Mouse (Mus musculus) layer of hippocampus, postnatal 25 days (tissue): ENCODE results near the gene Lclat1. TPM values are rescaled to one million over a fixed set of nuclear protein-coding genes. Genes with fewer than 3 reads are reported as not detected.
"Not testable (repeated sequence)": the region's sequence is repeated elsewhere in the genome, so short reads cannot be mapped to it uniquely, and the experiment has no call there.

Source experiments
- DNase-seq, 2 experiments: peaks; one replicate each; pipeline ENCODE4 v3.0.0; 2022; ENCODE audit warnings: mixed read lengths in 2 of 2, low spot score in 1 of 2; ENCODE audit errors: extremely low spot score in 1 of 2
- total RNA-seq, 2 experiments: library from RNA; stranded (reverse); gene quantifications; 2 replicates each; pipeline ENCODE4 v1.2.3; 2021

Gene Lclat1
- total RNA-seq, 2 experiments from 2014 or later: 29.9 to 33.2 TPM

GRCm38 (mm10) chr17:73126903-73127302 lies 19.1 kb downstream of the Lclat1 start:
- DNase-seq: no peak

- DNase-seq: no peak
Measured at GRCm38 (mm10) chr17:73136562-73137484, 29.0 kb downstream of the Lclat1 start.

GRCm38 (mm10) chr17:73138217-73138616 lies 30.4 kb downstream of the Lclat1 start:
- DNase-seq: no peak

DNA sequence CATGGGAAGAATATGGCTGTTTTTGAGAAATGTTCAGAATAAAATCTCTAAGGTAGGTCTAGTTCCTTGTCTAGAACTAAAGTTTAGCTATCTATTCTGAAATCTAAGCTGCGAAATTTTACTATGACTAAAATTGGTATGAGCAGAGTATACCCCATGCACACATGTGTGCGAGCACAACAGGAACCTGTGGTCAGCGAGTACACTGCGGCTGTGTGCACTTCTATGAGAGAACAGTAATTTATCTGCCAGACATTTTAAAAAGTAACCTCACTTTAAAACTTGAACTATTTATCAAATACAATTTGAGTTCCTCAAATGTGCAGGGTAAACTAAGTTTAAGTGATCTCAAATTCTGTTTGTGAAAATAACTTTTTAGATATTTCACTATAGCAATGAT lies 34.2 kb downstream of the Lclat1 start:
- DNase-seq: no peak

GRCm38 (mm10) chr17:73142445-73142844 lies 34.7 kb downstream of the Lclat1 start:
- no peak for DNase-seq

DNA sequence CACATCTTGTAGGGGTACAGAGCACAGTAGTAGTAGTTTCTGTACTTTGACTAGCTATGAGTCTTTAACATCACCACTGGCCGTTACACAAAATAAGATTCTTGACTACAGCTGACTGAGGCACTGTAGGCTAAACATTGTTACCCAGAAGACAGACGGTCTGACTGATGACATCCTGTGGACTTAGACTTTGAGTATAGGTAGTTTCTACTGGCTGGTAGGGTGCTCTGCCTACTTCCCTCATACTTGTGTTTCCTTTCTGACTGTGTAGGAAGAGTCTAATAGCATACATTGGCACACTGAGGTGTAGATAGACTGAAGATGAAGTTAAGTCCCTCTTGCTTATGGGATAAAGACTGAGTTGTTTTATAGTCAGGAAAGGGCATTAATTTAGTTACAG lies 37.6 kb downstream of the Lclat1 start:
- DNase-seq: no peak

- DNase-seq: no peak
Measured at GRCm38 (mm10) chr17:73148607-73149006, 40.8 kb downstream of the Lclat1 start.

DNA sequence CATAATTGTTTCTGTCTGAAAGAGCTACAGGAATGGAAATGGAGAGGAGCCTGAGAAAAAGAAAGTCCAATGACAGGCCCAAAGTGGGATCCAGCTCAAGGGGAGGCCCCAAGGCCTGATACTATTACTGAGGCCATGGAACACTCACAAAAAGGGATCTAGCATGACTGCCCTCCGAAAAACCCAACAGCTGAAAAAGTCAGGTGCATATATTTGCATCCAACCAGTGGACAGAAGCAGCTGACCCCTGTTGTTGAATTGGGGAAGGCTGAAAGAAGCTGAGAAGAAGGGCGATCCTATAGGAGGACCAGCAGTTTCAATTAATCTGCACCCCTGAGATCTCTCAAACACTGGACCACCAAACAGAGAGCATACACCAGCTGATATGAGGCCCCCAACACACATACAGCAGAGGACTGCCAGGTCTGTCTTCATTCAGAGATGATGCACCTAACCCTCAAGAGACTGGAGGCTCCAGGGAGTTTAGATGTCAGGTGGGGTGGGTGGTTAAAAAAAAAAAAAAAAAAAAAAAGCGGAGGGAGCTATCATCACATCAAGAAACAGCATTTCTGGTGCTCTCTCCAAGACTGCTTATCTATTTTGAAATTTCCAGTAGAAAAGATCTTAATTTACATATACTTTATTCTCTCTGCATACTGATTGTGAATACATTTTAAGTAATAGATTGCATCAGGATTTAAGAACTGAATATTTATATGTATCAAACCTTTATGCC lies 45.2 kb downstream of the Lclat1 start:
- not testable (repeated sequence) for DNase-seq

GRCm38 (mm10) chr17:73153672-73154071 lies 45.9 kb downstream of the Lclat1 start:
- DNase-seq: no peak

- DNase-seq: no peak
Measured at GRCm38 (mm10) chr17:73156606-73157005, 48.8 kb downstream of the Lclat1 start.

DNA sequence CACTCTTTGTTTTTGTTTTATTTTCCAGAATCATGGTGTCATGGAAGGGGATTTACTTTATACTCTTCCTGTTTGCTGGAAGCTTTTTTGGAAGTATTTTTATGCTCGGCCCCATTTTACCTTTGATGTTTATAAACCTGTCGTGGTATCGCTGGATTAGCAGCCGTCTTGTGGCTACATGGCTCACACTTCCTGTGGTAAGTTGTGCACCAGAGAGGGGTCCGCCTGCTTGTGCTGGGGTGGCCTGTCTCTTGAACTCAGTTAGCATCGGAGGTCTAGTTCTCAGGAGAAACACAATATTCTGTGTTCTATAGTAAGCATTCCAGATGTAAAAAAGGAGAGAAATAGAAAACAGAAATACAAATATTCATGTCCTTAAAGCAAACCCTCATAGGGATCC lies 54.0 kb downstream of the Lclat1 start:
- no peak for DNase-seq

DNA sequence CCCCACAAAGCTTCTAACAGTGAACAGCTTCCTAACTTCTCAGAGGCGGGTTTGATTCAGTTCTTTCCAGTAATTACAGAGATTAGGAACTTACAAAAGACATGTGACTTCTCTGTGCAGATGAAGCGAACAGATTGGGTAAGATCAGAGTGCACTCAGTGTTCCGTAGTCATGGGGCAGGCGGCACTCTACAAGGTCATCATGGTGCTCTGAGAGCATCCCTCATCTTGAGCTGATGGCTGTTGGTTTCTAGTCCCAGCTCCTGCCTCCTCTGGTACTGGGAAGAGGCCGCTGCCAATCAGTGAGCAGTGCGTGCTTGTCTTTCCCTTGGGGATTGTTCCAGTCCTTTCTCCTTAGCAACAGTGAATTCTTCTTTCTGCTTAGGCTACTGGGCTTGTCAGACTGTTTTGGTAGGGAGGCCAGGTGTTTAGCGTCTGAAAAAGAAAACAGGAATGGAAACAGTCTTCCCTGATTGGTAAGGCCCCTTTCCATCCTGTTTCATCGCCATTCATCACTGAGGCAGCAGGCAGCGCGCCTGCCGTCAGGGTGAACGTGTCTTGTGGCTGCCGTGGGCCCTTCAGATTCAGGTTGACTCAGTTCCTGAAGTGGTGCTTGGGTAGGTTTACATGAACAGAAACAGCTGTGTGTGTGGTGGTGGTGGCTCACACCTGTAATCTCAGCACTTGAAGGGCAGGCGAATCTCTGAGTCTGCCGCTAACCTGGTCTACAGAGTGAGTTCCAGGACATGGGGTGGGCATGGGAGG lies 54.8 kb downstream of the Lclat1 start:
- no peak for DNase-seq

DNA sequence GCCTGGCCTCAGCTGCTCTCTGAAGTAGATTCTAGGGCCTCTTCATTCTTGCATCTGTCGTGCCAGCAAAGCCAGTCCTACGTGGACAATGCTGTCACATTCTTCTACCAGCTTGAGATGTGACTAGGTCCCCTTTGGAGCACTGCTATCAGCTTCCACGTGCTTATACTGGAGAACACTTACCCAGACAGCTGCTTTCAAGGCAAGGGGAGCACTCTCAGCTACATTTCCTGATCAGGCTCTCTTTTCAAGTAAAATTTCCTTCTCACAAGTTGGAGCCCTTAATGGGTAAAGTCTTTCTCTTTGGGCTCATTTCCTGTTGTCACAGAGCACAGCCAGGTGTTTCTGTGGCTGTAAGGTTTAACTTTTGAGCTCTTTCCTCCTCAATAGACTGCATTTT lies 55.8 kb downstream of the Lclat1 start:
- no peak for DNase-seq

- DNase-seq: no peak
Measured at GRCm38 (mm10) chr17:73164121-73164520, 56.3 kb downstream of the Lclat1 start.

GRCm38 (mm10) chr17:73169461-73169860 lies 61.7 kb downstream of the Lclat1 start:
- DNase-seq: no peak

- no peak for DNase-seq
Measured at GRCm38 (mm10) chr17:73170141-73170540, 62.4 kb downstream of the Lclat1 start.

DNA sequence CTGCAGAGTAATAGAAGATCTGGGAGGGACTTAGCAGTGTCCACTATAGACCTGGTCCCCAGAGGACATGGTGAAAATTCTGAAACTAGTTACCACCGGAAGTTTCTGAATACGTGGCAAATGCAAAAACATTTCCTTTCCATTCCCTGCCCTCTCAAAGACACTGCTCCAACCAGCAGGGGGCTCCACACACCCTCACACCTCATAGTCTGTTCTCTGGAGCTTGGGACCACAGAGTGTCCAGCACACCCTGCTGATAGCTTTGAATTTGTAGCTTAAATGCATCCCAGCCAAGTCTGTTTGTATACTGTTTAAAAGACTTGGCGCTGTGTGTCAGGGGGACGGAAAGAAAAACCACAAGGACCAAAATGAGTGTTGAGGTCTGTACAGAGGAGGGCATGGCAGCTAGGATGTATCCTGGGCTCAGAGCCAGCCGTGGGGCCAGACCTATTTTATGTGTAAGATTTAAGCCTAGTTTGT lies 66.3 kb downstream of the Lclat1 start:
- DNase-seq: peak in 1 of 2 experiments; percentile 63

- DNase-seq: no peak
Measured at GRCm38 (mm10) chr17:73175720-73176119, 67.9 kb downstream of the Lclat1 start.

- DNase-seq: no peak
Measured at GRCm38 (mm10) chr17:73177079-73177478, 69.3 kb downstream of the Lclat1 start.

- no peak for DNase-seq
Measured at GRCm38 (mm10) chr17:73186929-73187328, 79.1 kb downstream of the Lclat1 start.

DNA sequence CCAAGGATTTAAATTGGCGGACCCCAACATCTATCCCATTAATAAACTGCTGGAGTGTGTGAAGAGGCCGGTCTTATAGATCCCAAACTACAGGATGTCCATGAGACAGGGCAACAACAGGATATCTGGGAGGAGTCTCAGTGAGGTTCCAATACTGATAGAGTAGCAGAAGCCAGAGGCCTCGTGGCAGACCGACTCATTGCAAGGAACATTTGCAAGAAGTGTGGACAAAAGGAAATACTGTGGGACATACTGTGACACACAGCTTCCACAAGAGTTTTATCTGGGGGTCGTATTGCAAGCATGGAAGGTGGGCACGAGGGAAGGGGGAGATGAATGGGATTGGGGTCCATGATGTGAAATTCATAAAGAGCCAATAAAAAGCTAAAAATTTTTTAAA lies 86.4 kb downstream of the Lclat1 start:
- no peak for DNase-seq
